Mouse (Mus musculus): ENCODE measurements at regions not wholly inside any gene's neighbourhood (a gene's known extent, or its start where the extent isn't known, plus 50 kb on each side); places are given as distances from the start of the nearest gene placed in this dataset.

- no peak for TF ChIP-seq EP300 (optimal IDR thresholded peaks at IDR 0.05)
- TF ChIP-seq CTCF (IDR thresholded peaks at IDR 0.05; ENCODE audit: low read depth): no peak
Observed at GRCm38 (mm10) chr16:56392843-56393242, 84.8 kb upstream of the Abi3bp start.

All from stomach, postnatal 0 days (tissue).